Mouse (Mus musculus): ENCODE measurements around the gene Gm44596.
A peak's percentile ranks its signal among the peaks of the same experiment; 100 is the strongest.

The Gm44596 gene

DNA sequence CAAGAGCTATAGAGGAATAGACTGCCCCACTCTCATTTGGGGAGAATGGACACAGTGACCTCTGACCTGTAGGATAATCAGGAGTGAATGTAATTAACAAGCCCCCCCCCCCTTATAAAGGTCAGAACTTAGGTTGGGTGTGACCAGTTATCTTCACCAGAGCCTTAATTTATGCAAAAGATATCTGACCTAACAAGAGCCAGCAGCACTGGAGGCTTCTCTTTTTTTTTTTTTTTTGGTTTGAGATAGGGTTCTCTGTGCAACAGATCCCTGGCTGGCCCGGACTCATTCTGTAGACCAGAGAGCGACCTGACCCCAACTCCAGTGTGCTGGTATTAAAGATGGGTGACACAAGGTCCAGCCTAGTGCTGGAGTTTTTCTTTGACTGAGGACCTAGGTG, 54.0 kb downstream of the Gm44596 start:
- ATAC-seq (ENCODE audit: low TSS enrichment) = no peak

DNA sequence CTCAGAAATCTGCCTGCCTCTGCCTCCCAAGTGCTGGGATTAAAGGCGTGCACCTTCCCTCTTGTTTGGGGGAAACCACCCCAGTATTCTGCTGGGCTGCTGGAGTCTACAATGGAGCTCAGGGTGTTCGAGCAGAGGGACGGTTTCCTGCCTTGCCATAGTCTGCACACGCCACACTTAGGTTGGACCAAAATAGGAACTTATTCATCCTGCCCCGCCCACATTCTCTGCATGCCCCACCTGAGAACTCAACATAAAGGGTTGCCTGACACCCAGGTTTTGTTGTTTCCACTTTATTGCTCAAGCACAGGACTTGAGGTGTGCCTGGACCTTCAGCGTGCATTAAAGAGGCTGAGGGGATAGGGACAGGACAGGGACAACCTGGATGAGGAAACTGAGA, 54.5 kb downstream of the Gm44596 start:
- no peak for ATAC-seq (ENCODE audit: low TSS enrichment)

DNA sequence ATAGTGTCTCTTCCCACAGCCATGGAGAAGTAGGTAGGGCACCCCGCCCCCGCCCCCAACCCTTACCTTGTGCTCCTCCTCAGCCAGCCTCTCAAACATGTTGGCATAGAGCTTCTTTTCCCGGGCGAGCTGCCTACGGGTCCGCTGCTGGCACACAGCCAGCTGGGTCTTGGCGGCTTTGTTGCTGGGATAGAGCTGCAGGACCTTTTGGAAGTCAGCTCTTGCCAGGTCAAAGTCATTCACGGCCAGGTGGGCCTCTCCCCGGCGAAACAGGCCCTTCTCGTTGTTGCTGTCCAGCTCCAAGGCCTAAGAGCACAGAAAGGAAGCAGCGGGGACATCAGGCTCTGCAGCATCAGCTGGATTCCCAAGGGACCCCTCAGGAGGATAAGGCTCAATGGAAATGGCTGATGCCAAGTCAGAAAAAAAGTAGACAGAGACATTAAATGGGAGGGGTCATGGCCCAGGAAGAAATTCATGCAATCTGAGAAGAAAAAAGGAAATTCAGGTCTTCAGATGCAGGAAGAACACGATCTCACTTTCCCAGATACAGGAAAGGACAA, 57.1 kb downstream of the Gm44596 start:
- no peak for ATAC-seq (ENCODE audit: low TSS enrichment)

DNA sequence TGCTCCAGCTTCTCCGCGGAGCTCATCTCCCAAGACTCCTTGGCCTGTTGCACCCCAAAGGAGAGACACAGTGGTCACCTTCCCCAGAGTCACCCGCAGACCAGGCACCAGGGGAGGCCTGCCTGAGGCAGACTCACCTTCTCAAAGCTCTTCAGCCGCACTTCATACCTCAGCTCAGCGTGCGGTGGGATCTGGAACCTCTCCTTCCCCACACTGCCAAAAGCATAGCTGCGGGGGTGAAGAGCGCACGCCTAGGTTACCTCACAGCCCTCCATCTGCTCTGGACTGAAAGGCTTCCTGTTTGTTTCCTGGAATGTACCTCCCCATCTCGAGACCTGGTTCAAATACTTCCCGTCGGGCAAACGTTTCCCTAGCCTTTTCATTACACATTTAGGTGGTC, 58.3 kb downstream of the Gm44596 start:
- ATAC-seq (ENCODE audit: low TSS enrichment) = no peak

DNA sequence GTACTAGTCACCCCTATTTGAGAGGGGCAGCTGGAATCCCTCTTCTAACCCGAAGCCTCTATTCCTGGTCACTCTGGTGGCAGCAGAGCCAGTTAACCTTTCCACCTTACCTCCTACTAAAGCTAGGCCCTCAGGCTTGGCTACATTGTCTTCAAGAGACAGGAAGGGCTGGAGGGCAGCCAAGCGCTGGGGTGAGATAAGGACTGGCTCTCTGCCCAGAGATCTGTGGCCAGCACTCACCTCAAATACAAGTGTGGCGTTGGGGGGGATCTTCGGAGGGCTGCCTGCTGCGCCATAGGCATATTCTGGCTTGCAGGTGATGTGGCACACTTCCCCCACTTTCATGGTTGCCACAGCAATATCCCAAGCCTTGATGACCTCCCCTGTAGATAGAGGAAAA, 60.2 kb downstream of the Gm44596 start:
- no peak for ATAC-seq (ENCODE audit: low TSS enrichment)

DNA sequence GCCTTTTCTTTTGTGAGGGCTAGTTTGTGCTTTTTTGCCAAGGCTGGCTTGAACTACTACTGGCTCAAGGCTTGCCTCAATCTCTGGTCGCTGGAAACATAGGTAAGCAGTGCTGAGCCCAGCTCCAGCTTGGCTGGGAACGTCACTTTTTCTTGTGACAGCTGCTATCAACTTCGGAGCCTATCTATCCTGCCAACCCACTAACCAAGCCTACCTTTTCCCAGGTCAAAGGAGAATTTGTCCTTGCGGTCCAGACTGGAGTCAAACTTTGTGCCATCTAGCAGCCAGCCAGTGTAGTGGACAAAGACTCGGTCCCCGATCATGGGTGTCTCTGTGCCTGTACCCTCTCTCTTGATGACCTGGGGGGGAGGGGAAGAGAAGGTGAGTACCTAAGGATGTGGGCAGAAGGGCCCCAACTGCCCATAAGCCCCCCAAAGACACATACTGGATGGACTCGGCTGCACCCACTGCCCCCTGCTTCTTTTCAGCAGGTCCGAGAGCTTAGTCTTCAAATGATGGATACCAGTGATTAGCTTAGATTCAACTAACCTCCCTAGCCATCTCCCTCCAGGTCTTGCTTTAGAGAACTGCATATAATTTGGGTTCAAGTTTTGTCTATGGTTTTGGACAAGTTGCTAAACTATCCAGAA, 61.2 kb downstream of the Gm44596 start:
- no peak for ATAC-seq (ENCODE audit: low TSS enrichment)

DNA sequence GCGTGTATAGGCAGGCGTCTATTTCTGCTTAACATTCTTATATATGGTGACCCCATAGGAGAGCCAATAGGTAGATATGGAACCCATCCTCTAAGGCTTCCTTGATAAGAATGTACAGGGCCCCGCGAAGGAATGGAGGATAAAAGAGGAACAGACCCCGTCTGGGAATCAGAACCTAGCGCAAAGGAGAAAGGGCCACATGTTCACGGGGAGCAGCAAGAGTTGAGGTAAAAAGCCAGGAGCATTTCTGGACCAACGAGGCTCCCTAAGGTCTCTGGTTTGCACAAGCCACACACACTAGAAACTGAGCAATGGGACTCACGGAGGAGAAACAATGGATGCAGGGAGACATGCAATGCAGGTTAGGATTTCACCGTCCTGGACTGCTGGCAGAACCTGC, 62.0 kb downstream of the Gm44596 start:
- ATAC-seq (ENCODE audit: low TSS enrichment) = peak; percentile 4

DNA sequence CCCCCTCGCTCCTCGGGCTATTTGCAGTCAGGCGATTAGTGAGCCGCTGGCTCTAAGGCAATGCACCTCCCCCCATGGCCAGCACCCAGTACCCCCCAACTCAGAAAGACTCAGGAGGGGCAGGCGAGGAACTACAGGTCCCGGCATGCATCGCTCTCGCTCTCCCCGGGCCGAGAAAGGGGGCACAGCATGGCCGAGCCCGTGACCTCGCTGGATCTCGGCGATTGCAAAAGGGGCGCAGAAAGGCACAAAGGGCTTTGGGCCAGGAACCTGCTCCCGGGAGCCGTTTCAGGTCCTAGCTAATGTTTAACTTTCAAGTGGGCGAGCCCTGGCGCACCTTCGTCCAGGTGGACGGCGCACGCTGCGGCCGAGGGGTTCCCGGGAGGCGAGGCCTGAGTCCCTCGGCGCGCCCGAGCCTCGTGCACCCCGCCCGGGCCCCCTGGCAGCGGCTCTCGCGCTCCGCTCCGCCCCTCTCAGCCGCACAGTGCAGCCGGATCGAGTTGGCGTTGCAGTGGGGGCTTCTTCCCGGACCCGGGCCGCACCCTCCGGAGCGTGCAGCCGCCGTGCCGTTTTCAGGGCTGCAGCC, 62.5 kb downstream of the Gm44596 start:
- peak; percentile 60 for ATAC-seq (ENCODE audit: low TSS enrichment)

DNA sequence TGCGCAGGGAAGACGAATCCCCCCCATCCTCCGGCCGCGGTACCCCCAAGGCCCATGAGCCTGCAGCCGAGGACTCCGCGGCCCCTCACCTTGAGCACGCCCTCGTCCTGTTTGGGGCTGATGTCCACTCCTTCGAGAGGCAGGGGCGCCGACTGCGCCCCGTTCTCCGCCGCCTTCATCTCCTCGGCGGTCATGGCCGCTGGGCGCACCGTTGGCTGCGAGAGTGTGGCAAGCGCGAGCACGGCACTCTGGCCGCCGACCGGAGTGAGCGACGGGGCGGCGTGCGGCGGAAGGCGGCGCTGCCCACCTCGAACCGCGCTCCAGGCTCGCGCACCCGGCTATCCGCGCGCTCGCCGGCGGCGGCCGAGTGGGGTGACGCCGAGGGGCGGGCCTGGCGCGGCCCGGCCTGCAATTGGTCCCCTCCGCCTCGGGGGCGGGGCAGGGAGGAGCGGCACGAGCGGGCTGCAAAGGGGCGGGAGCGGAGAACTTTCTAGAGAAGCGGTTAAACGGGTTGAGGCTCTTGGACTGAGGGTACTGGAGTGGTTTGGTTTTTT, 63.1 kb downstream of the Gm44596 start, which contains the start of gene Fkbp4:
Gene Fkbp4 (minus strand): TSS at position 361 of the 554 bp plus-strand sequence.
- ATAC-seq (ENCODE audit: low TSS enrichment) = peak; percentile 91

DNA sequence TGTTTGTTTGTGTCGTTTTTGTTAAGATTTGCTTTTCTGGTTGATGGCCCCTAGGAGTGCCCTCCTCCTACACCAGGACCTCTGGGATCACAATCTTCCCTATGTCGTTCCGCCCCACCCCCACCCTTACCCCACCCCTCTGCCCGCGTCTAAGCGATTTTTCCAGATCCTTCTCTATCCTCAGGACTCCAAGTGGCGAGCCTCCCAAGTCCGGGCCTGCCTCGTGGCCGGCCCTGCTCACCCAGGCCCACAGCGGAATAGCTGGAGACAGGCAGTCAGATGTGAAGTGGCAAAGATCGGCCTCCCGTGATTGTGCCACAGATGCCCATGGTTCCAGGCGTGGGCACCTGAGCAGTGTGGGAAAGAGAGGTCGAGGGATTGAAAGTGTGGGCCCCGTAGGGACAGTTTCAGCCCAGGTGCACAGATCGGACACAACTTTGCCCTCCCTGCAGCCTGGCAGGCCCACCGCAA, 63.6 kb downstream of the Gm44596 start:
- peak; percentile 10 for ATAC-seq (ENCODE audit: low TSS enrichment)

DNA sequence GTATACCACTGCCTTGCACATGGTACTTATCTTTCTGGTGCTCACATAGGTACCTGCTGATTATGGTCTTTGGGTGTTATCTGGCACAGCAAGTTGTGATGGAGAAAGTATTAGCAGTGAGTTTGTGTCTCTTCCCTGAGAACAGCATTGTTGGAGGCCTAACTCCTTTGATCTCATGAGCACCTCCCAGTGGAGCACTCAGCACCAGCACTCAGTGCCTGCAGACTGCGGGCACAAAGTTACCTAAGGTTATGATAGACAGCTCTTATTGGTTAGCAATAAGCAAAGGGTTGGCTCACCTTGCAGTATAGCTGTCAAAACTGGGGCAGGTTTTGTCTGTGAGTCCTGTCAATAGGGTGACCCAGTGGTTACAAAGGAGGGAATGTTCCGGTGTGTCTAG, 64.9 kb downstream of the Gm44596 start:
- no peak for ATAC-seq (ENCODE audit: low TSS enrichment)

DNA sequence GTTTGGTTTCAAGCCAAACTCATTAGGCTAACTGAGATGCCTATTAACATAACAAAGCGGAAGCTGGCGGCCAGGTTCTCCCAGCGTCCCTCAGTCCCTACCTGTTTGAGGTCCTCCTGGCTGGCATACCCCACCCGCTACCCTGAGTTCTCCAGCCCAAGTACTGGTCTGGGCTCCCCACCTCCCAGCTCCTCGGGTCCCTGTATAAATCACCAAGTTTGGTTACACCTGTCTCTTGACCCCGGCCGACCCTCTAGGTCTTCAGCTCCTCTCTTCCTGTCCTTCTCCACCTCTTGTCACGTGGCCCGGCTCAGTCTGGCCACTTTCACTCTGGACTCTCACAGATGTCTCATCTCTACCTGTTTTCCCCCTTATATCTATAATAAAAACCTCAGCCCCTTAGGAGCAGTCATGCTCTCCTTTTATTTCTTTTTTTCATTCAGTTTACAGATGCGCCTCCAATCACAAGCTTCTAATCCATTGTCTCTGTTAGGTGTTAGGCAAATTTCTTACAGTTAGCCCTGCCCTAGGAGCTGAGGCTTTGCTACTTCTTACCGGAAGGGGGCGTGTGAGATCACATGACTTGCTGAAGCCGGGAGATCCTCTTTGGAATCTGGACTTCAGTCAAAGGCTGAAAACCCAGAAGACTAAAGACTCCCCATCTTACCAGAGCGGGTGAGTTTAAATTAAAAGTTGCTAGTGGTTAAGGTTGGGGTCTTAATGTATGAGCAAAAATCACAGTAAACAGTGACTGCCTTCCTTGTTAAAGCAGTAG, 70.6 kb downstream of the Gm44596 start:
- ATAC-seq (ENCODE audit: low TSS enrichment) = peak; percentile 94

DNA sequence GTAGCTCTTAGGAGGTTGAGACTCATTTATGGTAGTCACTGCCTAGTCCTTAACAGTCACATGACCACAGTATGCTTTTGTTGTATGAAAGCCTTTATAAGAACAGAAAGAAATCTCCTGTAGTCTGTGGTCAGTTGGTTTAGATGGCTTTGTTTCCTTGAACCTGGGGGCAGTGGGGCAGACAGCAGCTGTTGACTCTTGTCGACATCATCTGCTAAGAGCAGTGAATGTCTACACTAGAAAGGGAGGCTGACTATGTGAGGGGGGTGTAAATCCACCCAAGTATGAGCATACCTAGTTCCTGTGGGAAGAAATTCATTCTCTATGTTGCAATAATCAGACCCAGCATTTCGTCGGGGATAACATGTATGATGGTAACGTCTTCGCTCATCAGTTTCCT, 71.8 kb downstream of the Gm44596 start:
- no peak for ATAC-seq (ENCODE audit: low TSS enrichment)

DNA sequence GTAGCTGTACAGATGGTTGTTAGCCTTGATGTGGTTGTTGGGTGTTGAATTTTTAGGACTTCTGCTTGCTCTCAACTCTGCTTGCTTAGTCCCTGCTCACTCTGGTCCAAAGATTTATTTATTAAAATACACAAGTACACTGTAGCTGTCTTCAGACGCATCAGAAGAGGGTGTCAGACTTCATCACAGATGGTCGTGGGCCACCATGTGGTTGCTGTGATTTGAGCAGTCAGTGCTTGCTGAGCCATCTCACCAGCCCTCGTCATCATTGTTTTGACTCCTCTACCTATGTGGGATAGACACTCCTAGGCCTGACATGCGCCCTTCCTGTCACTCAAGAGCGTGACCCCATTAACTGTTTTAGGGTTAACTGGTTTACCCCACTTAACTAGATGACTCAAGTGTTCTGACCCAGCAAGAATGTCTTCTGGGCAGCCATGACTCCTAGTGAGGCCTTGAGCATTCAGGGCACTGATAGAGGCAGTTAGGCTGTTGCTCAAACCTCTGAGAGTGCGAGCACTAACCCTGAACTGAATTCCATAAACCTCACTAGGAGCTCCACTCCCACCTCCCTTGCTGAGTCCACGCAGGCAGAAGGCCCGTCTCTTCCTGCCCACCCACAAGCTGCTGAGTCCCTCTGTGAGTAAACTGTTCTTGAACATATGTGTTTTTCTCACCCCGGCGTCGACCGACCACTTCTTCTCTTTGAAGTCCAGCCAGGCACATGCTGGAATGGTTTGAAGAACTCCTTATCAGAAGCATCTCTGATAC, 80.7 kb downstream of the Gm44596 start:
- ATAC-seq (ENCODE audit: low TSS enrichment) = peak; percentile 50
